Mouse (Mus musculus) embryonic facial prominence, embryonic 11.5 days (tissue): ENCODE data around the gene Olfr1058. TPM values are rescaled to one million over a fixed set of nuclear protein-coding genes. Genes with fewer than 3 reads are reported as not detected.
"Not testable (repeated sequence)": the region's sequence is repeated elsewhere in the genome, so short reads cannot be mapped to it uniquely, and the experiment has no call there.

ENCODE experiments used
- ATAC-seq: fragments of 200-750 bp; cut with Nextera tagmentation; replicated peaks from 2 replicates; pipeline ENCODE4 v1.8.0; 2017; ENCODE audit warnings: low read depth; ENCODE audit not compliant: insufficient number of reproducible peaks, low FRiP score, low TSS enrichment
- DNase-seq: peaks from one replicate; pipeline ENCODE4 v3.0.0-alpha.2; 2015; ENCODE audit warnings: low spot score
- H3K27ac ChIP-seq: fragments of 300-500 bp; sonication (generic); replicated peaks from 2 replicates; pipeline ENCODE4 v1.5.1; 2014; ENCODE audit warnings: mild to moderate bottlenecking, low read depth, low read length, control low read depth
- H3K27me3 ChIP-seq: fragments of 300-500 bp; sonication (generic); 2 replicates; pipeline ENCODE4 v1.6.1; 2014; ENCODE audit warnings: mild to moderate bottlenecking, low read length, moderate library complexity, mixed read lengths; ENCODE audit not compliant: control insufficient read depth, insufficient read depth
- H3K36me3 ChIP-seq: fragments of 300-500 bp; sonication (generic); replicated peaks from 2 replicates; pipeline ENCODE4 v1.6.1; 2014; ENCODE audit warnings: low read depth, mild to moderate bottlenecking, low read length, moderate library complexity, mixed read lengths; ENCODE audit not compliant: control insufficient read depth, insufficient read depth
- H3K4me1 ChIP-seq: fragments of 300-500 bp; sonication (generic); 2 replicates; pipeline ENCODE4 v1.6.1; 2014; ENCODE audit warnings: low read length, mixed read lengths; ENCODE audit not compliant: control insufficient read depth, insufficient read depth
- H3K4me2 ChIP-seq: fragments of 300-500 bp; sonication (generic); 2 replicates; pipeline ENCODE4 v1.6.1; 2014; ENCODE audit warnings: low read depth, mild to moderate bottlenecking, control low read depth, low read length, moderate library complexity
- H3K4me3 ChIP-seq: fragments of 300-500 bp; sonication (generic); 2 replicates; pipeline ENCODE4 v1.5.1; 2014; ENCODE audit warnings: low read depth, low read length, control low read depth
- H3K9ac ChIP-seq: fragments of 300-500 bp; sonication (generic); replicated peaks from 2 replicates; pipeline ENCODE4 v1.6.1; 2014; ENCODE audit warnings: mild to moderate bottlenecking, control low read depth, low read length
- H3K9me3 ChIP-seq: fragments of 300-500 bp; sonication (generic); replicated peaks from 2 replicates; pipeline ENCODE4 v1.6.1; 2016; ENCODE audit warnings: mild to moderate bottlenecking, low read length, inconsistent platforms, mixed read lengths; ENCODE audit not compliant: control insufficient read depth
- WGBS: fragments of 180-500 bp; shearing (Covaris S2); extraction: QIAGEN DNeasy Blood & Tissue Kit; methylation state at CpG from one replicate; pipeline ENCODE4 v1.1.7; 2014; 5-methylcytosine and 5-hydroxymethylcytosine counted together
- polyA plus RNA-seq: library from polyadenylated mRNA; unstranded; fragments of >200 nt; fragmentation: Nextera tagmentation; extraction: Ambion mirVana; gene quantifications from 2 replicates; pipeline ENCODE4 v1.2.1, GENCODE M21; 2014

Gene Olfr1058
- polyA plus RNA-seq, 1 experiment from 2014 or later: 0.15 TPM

DNA sequence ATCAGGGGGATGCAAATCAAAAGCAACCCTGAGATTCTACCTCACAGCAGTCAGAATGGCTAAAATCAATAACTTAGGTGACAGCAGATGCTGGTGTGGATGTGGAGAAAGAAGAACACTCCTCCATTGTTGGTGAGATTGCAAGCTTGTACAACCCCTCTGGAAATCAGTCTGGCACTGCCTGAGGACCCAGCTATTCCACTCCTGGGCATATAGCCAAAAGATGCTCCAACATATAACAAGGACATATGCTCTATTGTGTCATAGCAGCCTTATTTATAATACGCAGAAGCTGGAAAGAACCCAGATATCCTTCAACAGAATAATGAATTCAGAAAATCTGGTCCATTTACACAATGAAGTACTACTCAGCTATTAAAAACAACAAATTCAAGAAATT, 36.6 kb downstream of the Olfr1058 start:
- WGBS: 94% methylated on average over 1 of the region's 1 CpGs
- not testable (repeated sequence) for H3K9me3 ChIP-seq, H3K4me3 ChIP-seq, H3K4me2 ChIP-seq, DNase-seq, H3K4me1 ChIP-seq, H3K27ac ChIP-seq, H3K9ac ChIP-seq, H3K36me3 ChIP-seq, H3K27me3 ChIP-seq, ATAC-seq

DNA sequence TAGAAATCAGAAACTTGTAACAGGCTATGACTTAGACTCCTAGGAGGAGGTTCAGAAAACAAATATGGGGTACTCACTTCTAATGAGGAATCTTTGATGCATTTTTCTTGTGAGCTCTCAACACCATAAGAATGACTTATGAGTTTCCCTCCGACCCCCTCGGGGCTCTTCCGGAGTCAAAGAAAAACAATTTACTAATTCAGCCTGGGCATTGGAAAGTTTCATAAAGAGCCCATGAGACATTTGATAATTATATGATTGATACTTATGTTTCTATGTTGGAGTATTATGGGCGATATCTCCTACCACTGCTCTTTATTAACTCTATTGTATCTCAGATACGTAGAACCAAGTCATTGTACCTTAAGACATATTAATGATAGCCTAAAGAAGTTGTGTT, 38.2 kb downstream of the Olfr1058 start, which contains the start of gene Olfr1055:
TSS of gene Olfr1055 (minus strand) at position 101 of the 400 bp plus-strand sequence.
- WGBS: 93% methylated on average over 5 of the region's 5 CpGs
- Histone ChIP-seq H3K4me2 (no peak within 1 kb of the TSS), H3K27me3 (no peaks in the 10 kb centered on the region), H3K4me3 (no peak within 1 kb of the TSS), H3K4me1 (no peaks in the 10 kb centered on the region), H3K27ac (no peak within 1 kb of the TSS), H3K36me3 (no peaks in the 10 kb centered on the region), H3K9me3 (no peaks in the 10 kb centered on the region), H3K9ac (no peak within 1 kb of the TSS)
- DNase-seq (no peak), ATAC-seq (no peak)

DNA sequence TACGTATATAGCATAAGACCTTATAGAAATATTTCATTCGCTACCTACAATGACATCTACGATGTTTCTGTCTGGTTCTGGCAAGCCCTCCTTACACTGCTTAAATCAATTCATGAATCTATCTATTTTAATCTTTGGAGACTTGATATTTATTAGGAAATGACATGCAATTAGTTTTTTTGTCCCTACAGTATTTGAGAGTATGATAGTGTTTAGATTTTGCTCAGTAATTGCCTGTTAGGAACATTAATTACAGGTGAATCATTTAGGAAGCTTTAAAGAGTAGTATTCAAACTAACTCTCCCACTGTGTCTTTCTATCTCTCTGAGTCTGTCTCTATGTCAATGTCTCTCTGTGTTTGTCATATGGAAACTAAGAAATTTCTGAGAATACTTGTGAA, 53.0 kb downstream of the Olfr1058 start, which contains the start of gene Olfr1054:
TSS of gene Olfr1054 (minus strand) at position 101 of the 400 bp plus-strand sequence.
- Histone ChIP-seq H3K4me2 (no peak within 1 kb of the TSS), H3K27me3 (no peaks in the 10 kb centered on the region), H3K36me3 (no peaks in the 10 kb centered on the region), H3K4me1 (no peaks in the 10 kb centered on the region), H3K9ac (no peak within 1 kb of the TSS), H3K9me3 (no peaks in the 10 kb centered on the region), H3K27ac (no peak within 1 kb of the TSS), H3K4me3 (no peak within 1 kb of the TSS)
- DNase-seq (no peak), ATAC-seq (no peak)
- 89% methylated on average over 3 of the region's 3 CpGs for WGBS

Other genes with a start within 250 kb of the Olfr1058 start
- not detected in 2 replicates for gene Olfr1040, start 241.8 kb downstream of the Olfr1058 start, polyA plus RNA-seq
- gene Olfr1042, start 226.7 kb downstream of the Olfr1058 start, polyA plus RNA-seq: not detected in 2 replicates
- gene Olfr1043, start 221.0 kb downstream of the Olfr1058 start, polyA plus RNA-seq: not detected in 2 replicates
- gene Olfr1044, start 210.7 kb downstream of the Olfr1058 start, polyA plus RNA-seq: not detected in 2 replicates
- not detected in 2 replicates for gene Olfr52, start 202.9 kb downstream of the Olfr1058 start, polyA plus RNA-seq
- gene Olfr1045, start 185.6 kb downstream of the Olfr1058 start, polyA plus RNA-seq: not detected in 2 replicates
- gene Olfr1046, start 169.2 kb downstream of the Olfr1058 start, polyA plus RNA-seq: not detected in 2 replicates
- gene Olfr1047, start 157.2 kb downstream of the Olfr1058 start, polyA plus RNA-seq: not detected in 2 replicates
- gene Olfr1048, start 148.3 kb downstream of the Olfr1058 start, polyA plus RNA-seq: not detected in 2 replicates
- gene Olfr1049, start 130.2 kb downstream of the Olfr1058 start, polyA plus RNA-seq: not detected in 2 replicates
- not detected in 2 replicates for gene Olfr1051, start 109.5 kb downstream of the Olfr1058 start, polyA plus RNA-seq
- gene Olfr1052, start 96.1 kb downstream of the Olfr1058 start, polyA plus RNA-seq: not detected in 2 replicates
- not detected in 2 replicates for gene Olfr1053, start 73.3 kb downstream of the Olfr1058 start, polyA plus RNA-seq
- not detected in 2 replicates for gene Olfr1054, start 53.1 kb downstream of the Olfr1058 start, polyA plus RNA-seq
- not detected in 2 replicates for gene Olfr1055, start 38.3 kb downstream of the Olfr1058 start, polyA plus RNA-seq
- gene Olfr1056, start 26.1 kb downstream of the Olfr1058 start, polyA plus RNA-seq: not detected in 2 replicates
- not detected in 2 replicates for gene Olfr1057, start 10.2 kb downstream of the Olfr1058 start, polyA plus RNA-seq
- gene Olfr1061, start 25.5 kb upstream of the Olfr1058 start, polyA plus RNA-seq: not detected in 2 replicates
- gene Olfr1062, start 38.2 kb upstream of the Olfr1058 start, polyA plus RNA-seq: not detected in 2 replicates
- gene Olfr1065, start 62.0 kb upstream of the Olfr1058 start, polyA plus RNA-seq: not detected in 2 replicates
- not detected in 2 replicates for gene Olfr1066, start 67.7 kb upstream of the Olfr1058 start, polyA plus RNA-seq
- not detected in 2 replicates for gene Olfr228, start 98.8 kb upstream of the Olfr1058 start, polyA plus RNA-seq
- not detected in 2 replicates for gene Olfr1076, start 119.9 kb upstream of the Olfr1058 start, polyA plus RNA-seq
- gene Olfr1079, start 153.9 kb upstream of the Olfr1058 start, polyA plus RNA-seq: not detected in 2 replicates
- gene Olfr1080, start 169.7 kb upstream of the Olfr1058 start, polyA plus RNA-seq: not detected in 2 replicates
- not detected in 2 replicates for gene Olfr1082, start 210.4 kb upstream of the Olfr1058 start, polyA plus RNA-seq